Mouse (Mus musculus): Measurements from ENCODE around the gene Hivep2. TPM values are rescaled to one million over a fixed set of nuclear protein-coding genes. Genes with fewer than 3 reads are reported as not detected.

The Hivep2 gene
- polyA plus RNA-seq, 1 experiment from 2014 or later, result 0.32 TPM

DNA sequence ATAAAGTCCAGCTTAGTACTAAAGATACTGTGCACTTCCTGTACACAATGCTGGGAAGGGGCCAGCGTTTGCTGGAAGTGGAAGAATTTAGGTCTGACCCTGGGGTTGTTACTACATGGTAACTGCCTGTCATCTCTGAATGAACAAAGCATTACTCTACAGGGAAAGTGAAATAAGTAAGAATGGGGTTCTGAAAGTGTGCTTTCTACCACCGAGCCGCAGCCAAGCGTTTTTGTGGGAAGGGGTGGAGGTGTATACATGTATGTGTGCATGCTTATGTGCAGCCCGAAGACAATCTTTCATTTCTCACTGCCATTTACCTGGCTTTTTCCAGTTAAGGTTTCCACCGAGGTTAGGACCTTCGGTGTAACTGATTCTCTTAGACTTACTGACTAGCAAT lies 121.4 kb downstream of the Hivep2 start:
- ATAC-seq (ENCODE audit: insufficient read depth), result no peak
- H3K9me3 ChIP-seq (replicated peaks), result no peaks in the 10 kb centered on the region
- no peak overlapping the region for H3K27ac ChIP-seq (replicated peaks)
- H3K27me3 ChIP-seq, result no peaks in the 10 kb centered on the region
- 66% methylated on average over 7 of the region's 7 CpGs for WGBS (ENCODE audit: insufficient replicate concordance)
- H3K4me1 ChIP-seq (replicated peaks), result no peaks in the 10 kb centered on the region
- H3K4me2 ChIP-seq, result no peak overlapping the region
- no peak overlapping the region for H3K4me3 ChIP-seq (replicated peaks)
- no peaks in the 10 kb centered on the region for H3K36me3 ChIP-seq (replicated peaks)
- H3K9ac ChIP-seq, result no peak overlapping the region

DNA sequence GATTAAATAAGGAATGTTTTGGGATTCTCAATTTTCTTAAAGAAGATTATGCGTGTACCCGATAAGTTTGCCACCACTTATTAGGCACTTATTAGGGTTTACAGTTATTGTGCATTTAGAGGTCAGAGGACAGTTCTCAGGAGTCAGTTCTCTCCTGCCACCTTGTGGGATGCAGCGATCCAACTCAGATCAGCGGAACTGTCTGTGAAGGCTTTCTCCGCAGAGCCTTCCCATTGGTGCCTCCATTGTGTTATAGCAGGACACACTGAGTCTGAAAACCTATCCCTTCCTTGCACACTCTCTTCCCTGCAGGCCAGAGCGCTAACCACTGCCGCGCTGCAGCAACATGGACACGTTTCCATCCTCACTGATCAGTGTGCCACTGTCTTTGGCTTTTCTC lies 123.6 kb downstream of the Hivep2 start:
- H3K9ac ChIP-seq, result no peak overlapping the region
- H3K27me3 ChIP-seq, result no peaks in the 10 kb centered on the region
- ATAC-seq (ENCODE audit: insufficient read depth), result no peak
- H3K9me3 ChIP-seq (replicated peaks), result no peaks in the 10 kb centered on the region
- 64% methylated on average over 9 of the region's 9 CpGs for WGBS (ENCODE audit: insufficient replicate concordance)
- no peak overlapping the region for H3K27ac ChIP-seq (replicated peaks)
- no peaks in the 10 kb centered on the region for H3K36me3 ChIP-seq (replicated peaks)
- no peaks in the 10 kb centered on the region for H3K4me1 ChIP-seq (replicated peaks)
- no peak overlapping the region for H3K4me3 ChIP-seq (replicated peaks)
- no peak overlapping the region for H3K4me2 ChIP-seq

DNA sequence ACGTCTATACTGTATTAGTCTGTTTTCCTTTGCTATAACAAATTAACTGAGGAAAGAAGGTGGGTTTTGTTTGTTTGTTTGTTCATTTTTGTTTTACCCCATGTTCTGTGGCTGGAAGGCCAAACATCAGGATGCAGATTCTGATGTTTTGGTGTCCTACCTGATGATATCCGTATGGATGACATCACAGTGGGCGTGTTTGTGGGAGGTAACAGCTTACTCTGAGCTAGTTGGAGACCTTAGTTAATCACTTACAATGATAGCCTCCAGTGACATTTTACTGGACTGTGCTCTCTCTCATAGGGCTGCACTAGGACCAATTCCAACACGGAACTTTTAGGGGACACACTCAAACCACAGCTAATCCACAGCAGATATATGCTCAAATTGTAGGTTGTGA lies 128.2 kb downstream of the Hivep2 start:
- no peak overlapping the region for H3K4me3 ChIP-seq (replicated peaks)
- H3K4me1 ChIP-seq (replicated peaks), result no peaks in the 10 kb centered on the region
- H3K9ac ChIP-seq, result no peak overlapping the region
- H3K4me2 ChIP-seq, result no peak overlapping the region
- no peak for ATAC-seq (ENCODE audit: insufficient read depth)
- H3K9me3 ChIP-seq (replicated peaks), result no peaks in the 10 kb centered on the region
- no peaks in the 10 kb centered on the region for H3K27me3 ChIP-seq
- no peaks in the 10 kb centered on the region for H3K36me3 ChIP-seq (replicated peaks)
- no peak overlapping the region for H3K27ac ChIP-seq (replicated peaks)
- WGBS (ENCODE audit: insufficient replicate concordance), result 60% methylated on average over 4 of the region's 4 CpGs

DNA sequence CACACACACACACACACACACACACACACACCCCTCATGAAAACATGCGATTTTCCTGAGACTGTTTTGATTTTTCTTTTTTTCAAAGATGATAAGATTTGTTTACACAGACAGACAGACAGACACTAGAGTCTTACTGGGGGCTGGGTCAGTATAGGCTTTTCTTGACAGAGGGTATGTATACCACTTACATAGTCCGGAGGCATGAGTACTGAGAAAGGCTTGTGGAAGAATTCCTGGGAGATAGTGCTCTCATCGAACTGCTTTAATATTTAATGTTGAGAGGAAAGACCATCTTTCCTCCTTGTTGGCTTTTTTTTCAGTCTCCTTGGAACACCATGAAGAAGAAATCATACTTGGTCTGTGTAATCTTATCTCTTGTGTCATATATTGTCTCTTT lies 130.2 kb downstream of the Hivep2 start:
- Histone ChIP-seq H3K4me2 (no peak overlapping the region), H3K27ac (replicated peaks) (no peak overlapping the region), H3K4me3 (replicated peaks) (no peak overlapping the region), H3K4me1 (replicated peaks) (no peaks in the 10 kb centered on the region), H3K27me3 (no peaks in the 10 kb centered on the region), H3K36me3 (replicated peaks) (no peaks in the 10 kb centered on the region), H3K9me3 (replicated peaks) (no peaks in the 10 kb centered on the region), H3K9ac (no peak overlapping the region)
- no peak for ATAC-seq (ENCODE audit: insufficient read depth)
- WGBS (ENCODE audit: insufficient replicate concordance), result 55% methylated on average over 3 of the region's 3 CpGs

DNA sequence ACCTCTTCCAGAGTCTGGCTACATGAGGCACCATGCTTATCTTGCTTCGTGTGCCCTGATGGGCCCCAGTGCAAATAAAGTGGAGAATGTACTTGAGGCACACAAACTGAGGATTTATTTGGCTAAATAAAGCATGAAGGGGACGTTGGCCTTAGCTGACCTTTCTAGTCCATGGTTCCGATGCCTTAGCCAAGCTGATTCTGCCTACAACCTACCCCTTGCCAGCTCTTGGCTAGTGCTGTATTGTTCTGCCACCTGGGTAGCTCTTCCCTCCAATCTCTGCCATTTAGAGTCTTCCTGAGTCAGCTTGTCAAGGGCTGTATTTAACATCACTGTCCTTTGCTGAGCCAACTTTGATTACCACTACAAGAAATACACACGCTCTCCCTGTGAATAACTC lies 133.3 kb downstream of the Hivep2 start:
- no peaks in the 10 kb centered on the region for H3K4me1 ChIP-seq (replicated peaks)
- H3K9ac ChIP-seq, result no peak overlapping the region
- H3K4me3 ChIP-seq (replicated peaks), result no peak overlapping the region
- no peak overlapping the region for H3K27ac ChIP-seq (replicated peaks)
- H3K4me2 ChIP-seq, result no peak overlapping the region
- H3K9me3 ChIP-seq (replicated peaks), result no peaks in the 10 kb centered on the region
- WGBS (ENCODE audit: insufficient replicate concordance), result 60% methylated on average over 4 of the region's 4 CpGs
- no peak for ATAC-seq (ENCODE audit: insufficient read depth)
- no peaks in the 10 kb centered on the region for H3K36me3 ChIP-seq (replicated peaks)
- H3K27me3 ChIP-seq, result no peaks in the 10 kb centered on the region

DNA sequence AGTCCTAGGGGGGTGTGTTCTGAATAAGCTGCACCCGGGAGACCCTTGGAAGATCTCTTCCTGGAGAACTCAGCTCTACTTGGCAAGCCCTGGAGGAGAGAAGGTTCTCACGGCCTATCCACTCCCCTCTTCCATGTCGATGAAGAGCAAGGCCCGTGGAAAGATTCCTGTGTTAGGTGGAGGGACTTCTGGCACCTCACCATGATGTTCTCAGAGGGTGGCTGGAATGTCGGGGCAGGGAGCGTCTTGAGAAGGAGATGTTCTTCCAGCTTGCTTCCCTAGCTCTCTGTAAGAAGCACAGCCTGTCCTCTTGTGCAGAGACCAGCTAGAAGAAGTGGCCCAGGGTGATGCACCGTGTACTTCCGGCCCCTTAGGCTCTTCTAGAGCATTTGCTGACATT lies 134.2 kb downstream of the Hivep2 start:
- WGBS (ENCODE audit: insufficient replicate concordance), result 61% methylated on average over 8 of the region's 8 CpGs
- Histone ChIP-seq H3K9ac (no peak overlapping the region), H3K36me3 (replicated peaks) (no peaks in the 10 kb centered on the region), H3K9me3 (replicated peaks) (no peaks in the 10 kb centered on the region), H3K4me3 (replicated peaks) (no peak overlapping the region), H3K4me2 (no peak overlapping the region), H3K4me1 (replicated peaks) (no peaks in the 10 kb centered on the region), H3K27ac (replicated peaks) (no peak overlapping the region), H3K27me3 (no peaks in the 10 kb centered on the region)
- no peak for ATAC-seq (ENCODE audit: insufficient read depth)

DNA sequence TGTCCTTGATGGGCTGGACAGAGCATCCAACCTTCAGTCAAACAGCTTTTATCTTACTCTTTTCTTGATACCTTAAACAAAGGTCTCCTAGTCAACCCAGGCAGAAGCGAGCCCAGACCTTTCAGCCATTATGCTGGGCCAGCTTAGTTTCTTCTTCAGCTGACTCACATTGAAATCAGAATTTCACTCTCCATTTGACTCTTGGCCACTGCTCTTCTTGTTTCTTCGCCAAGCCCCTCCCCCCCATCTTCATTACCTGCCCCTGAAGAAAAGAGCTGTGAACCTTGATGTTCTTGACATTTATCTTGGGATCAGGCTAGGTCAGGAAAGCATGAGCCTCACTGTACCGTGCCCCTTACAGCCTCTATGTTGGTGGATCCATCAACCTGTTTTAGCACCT lies 135.0 kb downstream of the Hivep2 start:
- ATAC-seq (ENCODE audit: insufficient read depth), result no peak
- Histone ChIP-seq H3K4me2 (no peak overlapping the region), H3K27me3 (no peaks in the 10 kb centered on the region), H3K4me1 (replicated peaks) (no peaks in the 10 kb centered on the region), H3K9ac (no peak overlapping the region), H3K4me3 (replicated peaks) (no peak overlapping the region), H3K36me3 (replicated peaks) (no peaks in the 10 kb centered on the region), H3K27ac (replicated peaks) (no peak overlapping the region), H3K9me3 (replicated peaks) (no peaks in the 10 kb centered on the region)
- WGBS (ENCODE audit: insufficient replicate concordance), result 55% methylated on average over 3 of the region's 3 CpGs

DNA sequence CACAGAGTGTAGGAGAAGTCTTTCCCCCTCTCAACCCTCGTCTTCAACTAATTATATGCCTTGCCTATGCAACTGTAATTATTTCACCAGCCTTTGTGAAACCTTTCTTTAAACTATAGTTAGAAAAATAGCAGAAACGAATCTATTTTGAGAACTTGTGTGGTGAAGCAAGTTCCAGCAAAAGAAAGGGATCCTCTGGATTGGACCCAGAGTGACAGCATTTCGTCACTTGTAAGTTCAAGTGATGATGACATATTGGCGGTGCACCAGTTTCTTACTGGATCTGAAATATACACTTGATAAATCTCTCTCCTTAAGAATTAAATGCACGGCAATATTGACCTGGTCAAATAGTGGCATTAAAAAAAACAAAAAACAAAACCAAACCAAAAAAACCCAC lies 136.1 kb downstream of the Hivep2 start:
- Histone ChIP-seq H3K27me3 (no peaks in the 10 kb centered on the region), H3K4me2 (no peak overlapping the region), H3K9ac (no peak overlapping the region), H3K36me3 (replicated peaks) (no peaks in the 10 kb centered on the region), H3K9me3 (replicated peaks) (no peaks in the 10 kb centered on the region), H3K27ac (replicated peaks) (no peak overlapping the region), H3K4me1 (replicated peaks) (no peaks in the 10 kb centered on the region), H3K4me3 (replicated peaks) (no peak overlapping the region)
- ATAC-seq (ENCODE audit: insufficient read depth), result no peak
- 60% methylated on average over 5 of the region's 5 CpGs for WGBS (ENCODE audit: insufficient replicate concordance)

DNA sequence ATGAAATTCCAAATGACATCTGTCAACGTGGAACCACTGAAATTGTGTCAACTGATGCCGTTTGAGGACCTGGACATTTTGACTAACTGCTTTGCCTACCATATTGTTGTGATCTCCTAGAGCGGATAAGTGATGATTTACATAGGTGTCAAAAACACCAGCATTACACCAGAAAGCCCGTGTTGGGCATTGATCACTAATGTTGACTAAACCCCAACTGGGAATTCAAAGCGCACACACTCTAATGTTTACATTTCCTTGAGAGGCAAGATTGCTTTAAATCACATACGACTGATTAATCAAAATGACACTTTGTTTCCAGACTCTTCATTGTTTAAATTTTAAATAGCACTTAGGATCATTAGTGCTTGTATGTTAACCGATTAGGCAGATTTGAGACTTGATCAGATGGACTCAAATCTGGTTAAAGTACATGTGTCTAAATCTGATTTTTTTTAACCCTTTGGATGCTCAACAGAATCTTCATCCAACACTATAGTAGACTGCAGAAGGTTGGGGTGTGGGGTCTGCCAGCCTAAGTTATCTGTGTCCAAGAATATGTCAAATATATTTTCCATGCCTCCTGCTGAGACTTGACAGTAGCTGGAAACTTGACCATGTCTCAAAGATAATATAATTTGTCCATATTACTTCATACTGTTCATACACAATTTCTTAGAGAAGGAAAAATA lies 142.3 kb downstream of the Hivep2 start:
- Histone ChIP-seq H3K36me3 (replicated peaks) (no peaks in the 10 kb centered on the region), H3K9ac (no peak overlapping the region), H3K4me3 (replicated peaks) (no peak overlapping the region), H3K27me3 (no peaks in the 10 kb centered on the region), H3K4me2 (no peak overlapping the region), H3K27ac (replicated peaks) (no peak overlapping the region), H3K9me3 (replicated peaks) (no peaks in the 10 kb centered on the region), H3K4me1 (replicated peaks) (no peaks in the 10 kb centered on the region)
- ATAC-seq (ENCODE audit: insufficient read depth), result no peak
- WGBS (ENCODE audit: insufficient replicate concordance), result 67% methylated on average over 7 of the region's 7 CpGs

DNA sequence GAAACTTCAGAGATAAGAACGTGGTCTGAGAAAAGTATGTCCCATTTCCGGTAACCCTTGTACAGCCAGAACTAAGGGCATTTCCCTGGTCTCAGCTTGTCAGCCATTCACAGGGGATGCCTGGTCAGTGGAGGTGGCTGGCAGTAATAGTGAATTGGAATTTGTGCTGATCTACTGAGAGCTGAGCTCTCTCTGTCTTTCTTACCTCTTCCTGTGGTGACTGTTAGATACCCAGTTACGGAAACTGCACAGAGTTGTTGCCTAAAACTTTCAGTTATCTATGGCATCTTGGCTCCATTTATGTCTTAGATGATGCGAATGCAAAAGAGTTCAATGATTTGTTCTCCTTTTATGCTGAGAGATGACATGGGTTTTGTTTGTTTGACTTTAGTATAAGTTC lies 150.0 kb downstream of the Hivep2 start:
- no peaks in the 10 kb centered on the region for H3K36me3 ChIP-seq (replicated peaks)
- no peaks in the 10 kb centered on the region for H3K4me1 ChIP-seq (replicated peaks)
- no peaks in the 10 kb centered on the region for H3K27me3 ChIP-seq
- no peaks in the 10 kb centered on the region for H3K9me3 ChIP-seq (replicated peaks)
- H3K9ac ChIP-seq, result no peak overlapping the region
- no peak overlapping the region for H3K4me2 ChIP-seq
- H3K4me3 ChIP-seq (replicated peaks), result no peak overlapping the region
- H3K27ac ChIP-seq (replicated peaks), result no peak overlapping the region
- no peak for ATAC-seq (ENCODE audit: insufficient read depth)
- WGBS (ENCODE audit: insufficient replicate concordance), result 38% methylated on average over 4 of the region's 4 CpGs

DNA sequence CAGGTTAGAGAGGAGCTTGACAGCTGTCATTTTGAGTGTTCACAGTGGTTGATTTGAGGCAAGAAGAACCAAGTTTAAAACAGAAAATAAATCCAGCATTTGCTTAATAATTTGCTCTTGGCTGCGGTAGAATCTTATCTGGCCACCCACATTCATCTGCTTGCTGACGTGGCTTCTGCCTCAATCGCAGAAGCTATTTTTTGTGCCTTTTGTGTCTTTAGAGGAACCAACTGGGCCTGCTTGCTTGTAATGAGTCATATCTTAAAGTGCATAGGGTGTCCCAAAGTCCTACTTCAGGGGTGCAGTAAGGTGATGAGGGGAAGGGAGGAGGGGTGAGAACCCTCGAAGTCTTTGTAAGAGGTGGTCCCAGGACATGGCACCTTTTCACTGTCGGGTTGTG lies 151.1 kb downstream of the Hivep2 start:
- Histone ChIP-seq H3K4me1 (replicated peaks) (no peaks in the 10 kb centered on the region), H3K27ac (replicated peaks) (no peak overlapping the region), H3K9me3 (replicated peaks) (no peaks in the 10 kb centered on the region), H3K36me3 (replicated peaks) (no peaks in the 10 kb centered on the region), H3K4me3 (replicated peaks) (no peak overlapping the region), H3K27me3 (no peaks in the 10 kb centered on the region), H3K4me2 (no peak overlapping the region), H3K9ac (no peak overlapping the region)
- no peak for ATAC-seq (ENCODE audit: insufficient read depth)
- 52% methylated on average over 5 of the region's 5 CpGs for WGBS (ENCODE audit: insufficient replicate concordance)

DNA sequence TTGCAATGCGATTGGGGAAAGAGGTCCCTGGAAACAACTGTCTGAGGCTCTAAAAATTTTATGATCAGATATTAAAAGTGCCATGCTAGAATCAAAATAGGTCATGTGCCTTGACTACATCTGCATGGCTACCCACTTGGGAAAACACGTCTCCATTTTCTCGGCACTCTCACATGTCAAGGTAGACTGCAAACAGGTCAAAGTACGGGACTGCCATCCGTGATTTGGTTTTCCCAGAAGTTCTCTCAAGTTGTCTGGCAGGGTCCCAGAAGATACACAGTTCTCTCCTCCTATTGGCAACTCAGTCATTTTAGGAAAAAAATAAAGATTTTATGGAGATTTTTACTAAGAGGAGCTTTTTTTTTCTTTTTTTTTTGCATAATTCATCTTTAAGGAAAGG lies 153.3 kb downstream of the Hivep2 start:
- H3K27me3 ChIP-seq, result no peaks in the 10 kb centered on the region
- no peak overlapping the region for H3K9ac ChIP-seq
- no peak overlapping the region for H3K4me3 ChIP-seq (replicated peaks)
- no peaks in the 10 kb centered on the region for H3K9me3 ChIP-seq (replicated peaks)
- 74% methylated on average over 5 of the region's 5 CpGs for WGBS (ENCODE audit: insufficient replicate concordance)
- no peaks in the 10 kb centered on the region for H3K36me3 ChIP-seq (replicated peaks)
- H3K27ac ChIP-seq (replicated peaks), result no peak overlapping the region
- no peak overlapping the region for H3K4me2 ChIP-seq
- no peak for ATAC-seq (ENCODE audit: insufficient read depth)
- no peaks in the 10 kb centered on the region for H3K4me1 ChIP-seq (replicated peaks)

Measured in liver, embryonic 15.5 days (tissue).